Mouse (Mus musculus): ENCODE measurements around the gene Sema3b.
A peak's percentile ranks its signal among the peaks of the same experiment; 100 is the strongest.
"Not testable (repeated sequence)": the region's sequence is repeated elsewhere in the genome, so short reads cannot be mapped to it uniquely, and the experiment has no call there.

Sema3b gene

DNA sequence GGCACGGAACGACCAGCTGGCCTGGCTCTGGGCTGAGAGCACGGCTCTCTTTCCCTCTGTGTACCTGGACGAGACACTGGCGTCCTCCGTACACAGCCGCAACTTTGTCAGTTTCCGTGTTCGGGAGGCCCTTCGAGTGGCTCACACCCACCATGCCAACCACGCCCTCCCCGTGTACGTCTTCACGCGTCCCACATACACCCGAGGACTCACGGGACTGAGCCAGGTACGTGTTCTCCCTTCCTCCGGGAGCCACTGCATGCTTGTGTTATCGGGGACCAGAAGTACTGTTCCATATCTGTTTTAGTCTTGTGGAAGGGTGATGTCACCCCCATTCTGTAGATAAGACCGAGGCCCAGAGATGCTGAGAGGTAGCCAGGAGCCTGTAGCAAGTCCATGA is 38.2 kb downstream of the Sema3b start:
- DNase-seq (ENCODE audit: extremely low read depth, low read depth, low spot score), result no peak

DNA sequence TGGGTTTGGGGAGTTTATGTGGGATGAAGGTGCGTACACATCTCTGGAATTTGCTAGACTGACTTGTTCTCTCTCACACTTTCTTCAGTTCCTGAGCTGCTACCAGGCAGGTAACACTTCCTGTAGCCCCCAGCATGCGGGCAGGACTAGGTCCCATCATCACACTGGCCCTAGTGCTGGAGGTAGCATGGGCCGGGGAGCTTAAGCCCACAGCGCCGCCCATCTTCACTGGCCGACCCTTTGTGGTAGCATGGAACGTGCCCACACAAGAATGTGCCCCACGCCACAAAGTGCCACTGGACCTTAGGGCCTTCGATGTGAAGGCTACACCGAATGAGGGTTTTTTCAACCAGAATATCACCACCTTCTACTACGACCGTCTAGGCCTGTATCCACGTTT is 39.0 kb downstream of the Sema3b start:
- no peak for DNase-seq (ENCODE audit: extremely low read depth, low read depth, low spot score)

DNA sequence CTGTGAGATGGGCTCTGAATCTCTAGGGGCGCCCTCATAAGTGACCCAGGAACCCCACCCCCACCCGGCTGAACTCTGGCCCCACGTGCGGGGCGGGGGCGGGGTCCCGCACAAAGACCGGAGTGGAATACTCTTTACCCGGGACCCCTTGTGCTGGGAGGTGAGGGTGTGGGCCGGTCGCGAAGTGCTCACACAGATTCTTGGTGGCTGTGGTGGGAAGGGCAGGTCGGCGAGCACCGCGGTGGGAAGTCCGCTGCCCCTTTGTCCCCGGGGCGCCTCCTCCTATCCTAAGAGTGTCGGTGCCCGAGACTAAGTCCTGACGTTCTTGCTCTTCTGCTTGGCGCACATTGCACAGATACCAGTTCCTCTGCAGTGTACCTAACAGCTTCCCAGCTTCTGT is 39.8 kb downstream of the Sema3b start:
- no peak for DNase-seq (ENCODE audit: extremely low read depth, low read depth, low spot score)

DNA sequence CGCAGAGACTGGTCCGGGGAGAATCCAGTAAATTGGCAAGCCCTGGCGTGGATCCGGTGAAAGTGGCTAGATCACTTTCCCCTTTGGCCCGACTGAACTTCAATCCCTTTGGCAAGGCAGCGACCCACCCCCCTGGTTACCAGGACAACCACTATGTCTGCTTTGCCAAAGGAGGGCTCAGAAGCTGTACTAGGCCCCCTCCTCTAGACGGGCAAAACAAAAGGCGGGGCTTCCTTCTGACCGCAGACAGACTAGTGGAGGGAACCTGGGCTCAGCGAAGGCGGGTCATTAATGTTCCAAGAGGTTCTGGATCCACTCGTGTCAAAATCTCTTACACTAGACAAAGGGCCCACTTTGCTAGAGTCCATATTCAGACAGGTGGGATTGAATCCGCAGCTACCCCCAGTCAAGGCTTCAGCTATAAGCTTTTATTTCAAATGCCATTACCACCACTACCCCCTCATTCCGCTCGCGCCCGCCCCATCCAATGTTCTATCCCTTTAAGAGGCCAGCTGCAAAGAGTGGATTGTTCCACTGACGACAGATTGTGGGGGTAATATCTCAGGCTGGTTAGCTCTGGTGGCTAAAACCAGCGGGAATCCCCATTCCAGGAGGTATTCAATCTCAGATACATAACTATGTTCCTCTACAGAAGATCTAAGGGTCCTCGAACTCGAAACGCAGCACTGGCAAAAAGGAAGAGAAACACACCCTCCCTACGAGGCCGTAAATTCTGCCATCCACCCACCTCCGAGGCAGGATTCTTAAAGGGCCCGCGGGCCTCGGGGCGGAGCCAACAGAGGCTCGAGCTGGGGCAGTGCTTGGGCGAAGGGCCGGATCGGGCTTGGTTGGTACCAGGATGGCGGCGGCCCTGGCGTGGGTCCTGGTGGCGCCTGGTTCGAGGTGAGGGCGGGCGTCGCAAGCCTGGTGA is 40.4 kb downstream of the Sema3b start:
- DNase-seq (ENCODE audit: extremely low read depth, low read depth, low spot score), result no peak

DNA sequence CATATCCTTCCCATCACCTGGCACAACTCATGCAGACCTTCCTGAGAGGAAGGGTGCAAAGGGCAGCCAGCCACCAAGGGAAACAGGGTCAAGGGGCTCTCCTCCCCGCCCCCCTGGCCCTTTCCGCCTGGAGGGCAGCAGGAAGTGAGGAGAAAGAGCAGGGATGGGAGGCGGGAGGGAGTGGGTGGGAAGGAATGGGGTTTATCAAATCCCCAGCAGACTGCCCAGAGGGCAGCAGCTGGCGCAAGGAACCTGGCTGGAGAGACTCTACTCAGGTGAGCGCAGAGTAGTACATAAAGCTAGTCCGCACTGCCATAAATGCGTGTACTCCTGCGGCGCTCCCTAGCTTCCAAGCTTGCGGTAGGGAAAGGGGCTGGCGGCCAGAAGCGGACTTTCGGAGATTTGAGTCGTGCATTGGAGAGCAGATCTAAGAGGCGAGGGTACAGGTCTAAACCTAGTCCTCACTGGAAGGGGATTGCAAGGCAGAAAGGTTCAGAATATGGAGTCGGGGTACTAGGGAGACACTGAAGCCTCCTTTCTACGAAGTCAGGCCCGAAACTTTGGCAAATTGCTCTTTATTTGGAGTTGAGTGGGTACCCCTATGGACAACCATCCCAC is 41.2 kb downstream of the Sema3b start, which contains the start of gene Hyal2:
Gene Hyal2, plus strand, starts transcription at position 244 of the 618 bp plus-strand sequence.
- DNase-seq (ENCODE audit: extremely low read depth, low read depth, low spot score), result no peak

DNA sequence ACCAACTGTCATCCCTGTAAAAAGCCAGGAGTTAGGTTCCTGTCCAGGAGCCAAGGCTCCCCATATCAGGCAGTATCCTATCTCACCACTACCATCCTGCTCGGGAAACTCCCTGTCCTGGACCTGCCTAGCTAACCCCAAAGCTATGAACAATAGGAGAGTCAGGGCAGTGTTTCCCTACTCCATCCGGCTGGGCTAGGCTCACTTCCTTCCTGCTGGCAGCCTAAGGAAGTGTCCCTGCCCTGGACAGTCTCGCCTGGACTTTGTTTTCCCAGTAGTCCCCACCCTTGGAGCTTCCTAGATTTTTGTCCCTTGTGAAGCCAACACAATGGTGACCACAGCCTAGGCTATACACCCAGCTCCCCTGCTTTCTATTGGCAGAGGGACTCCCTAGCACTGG is 42.2 kb downstream of the Sema3b start:
- DNase-seq (ENCODE audit: extremely low read depth, low read depth, low spot score), result no peak

DNA sequence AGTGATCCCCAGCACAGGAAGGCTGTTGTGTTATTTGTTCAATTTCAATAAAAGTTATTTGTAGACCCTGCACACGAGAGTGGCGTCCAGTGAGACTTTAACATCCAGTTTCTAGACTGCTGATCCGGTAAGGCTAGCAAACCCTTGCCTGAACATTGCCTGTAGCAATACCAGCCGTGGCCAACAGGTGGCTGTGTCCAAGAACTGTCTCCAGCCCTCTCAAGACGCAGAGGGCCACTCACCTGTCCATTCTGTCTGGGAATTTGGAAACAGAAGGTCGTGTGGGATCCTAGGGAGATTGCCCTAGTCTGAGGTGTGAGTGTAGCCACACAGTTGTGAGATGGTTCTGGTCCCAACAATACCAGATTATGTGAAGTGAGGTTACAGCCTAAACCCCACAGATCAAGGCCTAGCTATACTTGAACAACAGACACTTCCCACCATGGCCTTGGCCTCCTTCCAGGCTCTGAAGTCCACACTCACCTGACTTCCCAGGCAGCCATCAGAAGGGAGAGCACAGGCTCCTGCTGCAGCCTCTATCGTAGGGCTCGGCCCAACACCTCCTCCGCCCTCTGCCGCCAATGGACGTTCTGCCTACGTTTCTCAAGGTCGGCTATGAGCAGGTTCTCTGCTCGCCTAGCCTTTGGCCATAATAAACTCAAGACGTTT is 42.9 kb downstream of the Sema3b start:
- no peak for DNase-seq (ENCODE audit: extremely low read depth, low read depth, low spot score)

DNA sequence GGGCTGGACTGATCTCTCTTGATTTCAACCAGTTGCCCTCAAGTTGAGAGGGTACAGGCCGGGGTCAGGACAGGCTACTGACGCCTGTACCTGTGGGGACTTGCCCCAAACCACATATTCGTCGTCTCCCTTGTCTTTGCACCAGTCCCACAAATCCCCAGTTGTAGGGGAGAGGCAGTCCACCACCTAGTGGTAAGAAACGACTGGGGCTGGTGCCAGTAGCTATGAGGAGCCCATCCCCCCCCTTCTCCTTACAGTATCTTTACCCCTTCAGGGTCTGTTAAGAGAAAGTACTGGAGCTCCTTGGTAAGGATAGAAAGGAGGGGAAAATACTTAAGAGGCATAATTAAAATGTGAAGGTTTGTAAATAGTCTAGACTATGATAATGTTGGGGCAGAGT is 43.5 kb downstream of the Sema3b start:
- DNase-seq (ENCODE audit: extremely low read depth, low read depth, low spot score), result not testable (repeated sequence)

DNA sequence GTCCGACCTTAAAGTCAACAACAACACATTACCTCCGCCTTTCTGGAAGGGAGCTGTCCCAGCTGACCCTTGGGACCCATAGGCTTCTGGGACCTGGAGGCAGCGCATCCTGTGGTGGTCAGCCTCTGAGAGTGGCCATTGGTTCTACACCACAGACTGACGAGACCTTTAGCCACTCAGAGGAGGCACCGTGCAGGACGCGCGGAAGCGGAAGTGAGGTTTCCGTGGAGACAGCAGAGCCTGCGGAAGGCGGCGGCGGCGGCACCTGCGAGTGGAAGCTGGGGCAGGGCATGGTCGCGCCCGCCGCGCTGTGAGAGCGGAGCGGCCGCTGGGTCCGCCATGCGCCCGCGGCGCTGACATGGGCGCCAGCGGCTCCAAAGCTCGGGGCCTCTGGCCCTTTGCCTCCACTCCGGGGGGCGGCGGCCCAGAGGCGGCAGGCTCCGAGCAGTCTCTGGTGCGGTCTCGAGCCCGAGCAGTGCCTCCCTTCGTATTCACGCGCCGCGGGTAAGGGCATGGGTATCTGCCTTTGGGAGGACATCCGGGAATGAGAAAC is 45.9 kb downstream of the Sema3b start, which contains the start of gene Tusc2:
Gene Tusc2, plus strand, starts transcription at position 227 of the 553 bp plus-strand sequence.
- peak; percentile 56 for DNase-seq (ENCODE audit: extremely low read depth, low read depth, low spot score)

DNA sequence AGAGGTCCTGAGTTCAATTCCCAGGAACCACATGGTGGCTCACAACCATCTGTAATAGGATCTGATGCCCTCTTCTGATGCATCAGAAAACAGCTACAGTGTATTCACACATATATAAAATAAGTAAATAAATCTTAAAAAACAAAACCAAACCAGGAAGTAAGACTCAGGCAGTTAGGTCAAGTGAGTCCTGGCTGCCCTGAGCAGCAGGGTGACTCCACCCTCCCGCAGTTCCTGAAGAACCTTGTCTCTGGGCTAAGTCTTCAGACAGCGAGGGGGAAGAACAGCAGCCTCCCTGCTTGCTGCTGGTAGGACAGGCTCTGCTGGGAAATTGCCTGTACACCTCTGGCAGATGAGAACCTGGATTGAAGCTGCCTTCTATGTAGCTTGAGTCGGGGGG is 52.7 kb downstream of the Sema3b start:
- DNase-seq (ENCODE audit: extremely low read depth, low read depth, low spot score), result no peak

DNA sequence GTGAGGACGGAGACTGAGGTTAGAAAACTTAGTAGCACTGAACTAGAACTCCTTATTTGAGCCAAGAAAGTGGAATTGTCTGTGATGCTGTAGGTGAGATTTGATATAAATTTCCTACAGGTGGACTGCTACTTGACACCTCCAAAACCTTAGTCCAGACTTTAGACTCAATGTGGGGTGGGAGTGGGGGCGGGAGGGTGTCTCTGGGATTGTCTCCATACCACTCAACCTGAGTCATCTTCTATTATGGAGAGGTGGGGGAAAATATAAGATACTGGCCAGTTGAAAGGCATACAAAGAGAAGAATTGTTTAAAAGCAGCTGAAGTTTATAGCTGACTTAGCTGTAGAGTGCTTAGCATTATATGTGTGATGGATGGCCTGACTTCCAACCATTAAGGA is 53.3 kb downstream of the Sema3b start:
- no peak for DNase-seq (ENCODE audit: extremely low read depth, low read depth, low spot score)

DNA sequence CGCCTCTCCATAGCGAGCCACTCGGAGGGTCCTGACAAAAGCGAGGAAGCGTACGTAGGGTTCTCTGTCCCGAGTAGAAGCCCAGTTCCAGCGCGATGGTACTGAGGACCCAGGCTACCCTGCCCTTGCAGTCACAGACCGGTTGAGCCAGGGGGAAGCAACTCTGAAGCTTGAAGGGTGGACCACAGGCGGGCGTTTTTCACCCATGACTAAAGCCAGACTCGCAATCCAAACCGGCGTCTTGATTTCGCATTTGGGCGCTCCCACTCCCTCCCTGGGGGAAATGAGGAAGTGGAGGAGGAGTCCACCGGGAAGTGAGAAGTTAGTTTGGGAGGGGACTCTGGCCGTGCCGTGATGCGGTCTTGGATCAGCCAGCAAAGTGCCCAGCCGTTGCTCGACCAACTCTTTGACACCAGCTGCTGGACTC is 54.0 kb downstream of the Sema3b start:
- DNase-seq (ENCODE audit: extremely low read depth, low read depth, low spot score), result no peak

DNA sequence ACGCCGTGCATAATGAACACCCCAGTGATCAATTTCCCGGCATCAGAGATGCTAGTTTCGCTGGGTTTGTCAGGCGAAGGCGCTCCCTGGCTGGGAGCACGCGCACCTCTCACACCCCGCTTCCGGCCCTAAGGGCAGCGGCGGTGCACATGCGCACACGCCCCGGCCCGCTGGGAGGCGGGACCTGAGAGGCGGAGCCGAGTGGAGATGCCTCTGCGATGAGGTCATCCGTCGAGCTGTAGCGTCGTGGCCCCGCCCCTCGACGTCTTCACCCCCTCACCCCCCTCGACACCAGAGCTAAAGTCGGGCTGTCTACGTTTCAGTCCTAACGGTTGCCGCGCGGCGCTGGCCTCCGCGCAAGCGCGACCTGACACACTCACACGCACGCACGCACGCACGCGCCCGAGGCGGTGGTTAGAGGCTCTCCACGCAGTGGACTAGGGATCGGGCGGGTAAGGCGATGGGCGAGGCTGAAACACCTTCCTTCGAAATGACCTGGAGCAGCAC is 54.7 kb downstream of the Sema3b start:
- peak; percentile 71 for DNase-seq (ENCODE audit: extremely low read depth, low read depth, low spot score)

DNA sequence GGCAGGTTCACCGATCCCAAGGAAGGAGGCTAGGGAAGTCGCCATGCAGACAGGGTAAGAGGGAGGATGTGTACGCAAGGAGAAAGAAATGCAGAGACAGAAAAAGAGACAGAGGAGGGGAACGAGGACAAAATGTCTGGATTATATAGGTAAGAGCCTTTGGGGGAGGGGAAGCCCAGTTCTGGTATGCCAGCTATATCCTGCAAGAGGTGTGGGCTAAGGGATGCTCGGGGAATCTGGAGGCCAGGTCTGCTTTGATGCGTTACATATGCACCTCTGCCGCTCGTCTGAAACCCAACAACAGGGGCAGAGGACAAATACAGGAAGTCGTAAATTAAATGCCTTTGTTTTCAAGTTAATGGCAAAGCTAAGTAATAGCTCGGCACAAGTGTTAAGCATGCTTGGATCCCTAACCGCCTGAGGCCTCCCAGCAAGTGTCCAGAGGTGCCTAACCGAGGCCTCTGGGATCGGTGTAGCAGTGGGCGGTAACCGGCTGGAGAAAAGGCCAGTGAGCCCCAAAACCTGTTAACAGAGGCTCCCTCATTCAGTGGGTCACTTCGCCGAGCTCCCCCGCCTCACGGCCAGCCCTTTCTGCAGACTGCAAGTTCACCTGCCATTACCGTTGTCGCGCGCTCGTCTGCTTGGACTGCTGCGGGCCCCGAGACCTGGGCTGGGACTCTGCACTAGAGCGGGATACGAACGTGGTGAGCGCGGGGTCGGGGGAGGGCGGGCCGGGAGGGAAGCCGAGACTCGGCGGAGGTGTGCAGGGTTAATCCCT is 55.3 kb downstream of the Sema3b start:
- no peak for DNase-seq (ENCODE audit: extremely low read depth, low read depth, low spot score)

DNA sequence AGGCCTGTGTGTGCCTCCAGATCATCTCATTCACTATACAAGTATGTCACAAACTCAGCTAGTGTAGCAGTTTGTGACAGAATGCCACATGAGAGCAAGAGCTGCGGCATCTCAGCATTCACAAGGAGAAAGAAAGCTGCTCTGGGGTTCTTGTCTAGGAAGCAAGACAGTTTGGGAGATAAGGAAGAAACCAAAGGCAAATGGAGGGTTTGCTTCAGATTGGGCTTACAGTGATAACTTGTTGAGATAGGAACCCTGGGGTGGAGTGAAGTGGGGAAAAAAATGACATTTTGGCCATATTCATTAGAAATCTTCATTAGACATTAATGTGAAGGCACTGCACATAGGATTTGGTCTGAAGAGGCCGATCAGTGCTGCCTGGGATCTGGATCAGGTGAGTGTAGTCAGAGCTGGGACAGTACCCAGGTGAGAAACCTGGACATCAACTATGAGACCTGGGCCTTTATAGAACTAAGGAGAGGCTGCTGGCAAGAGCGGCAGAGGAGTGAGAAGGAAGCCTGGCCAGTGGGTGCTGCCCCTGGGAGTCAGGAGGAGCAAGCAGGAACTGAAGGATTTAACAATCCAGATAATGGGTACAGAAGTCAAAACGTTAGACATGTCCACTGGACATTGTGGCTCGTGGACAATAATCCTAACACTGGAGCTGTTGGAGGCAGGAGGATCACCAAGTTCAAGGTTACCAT is 56.2 kb downstream of the Sema3b start:
- DNase-seq (ENCODE audit: extremely low read depth, low read depth, low spot score), result no peak

DNA sequence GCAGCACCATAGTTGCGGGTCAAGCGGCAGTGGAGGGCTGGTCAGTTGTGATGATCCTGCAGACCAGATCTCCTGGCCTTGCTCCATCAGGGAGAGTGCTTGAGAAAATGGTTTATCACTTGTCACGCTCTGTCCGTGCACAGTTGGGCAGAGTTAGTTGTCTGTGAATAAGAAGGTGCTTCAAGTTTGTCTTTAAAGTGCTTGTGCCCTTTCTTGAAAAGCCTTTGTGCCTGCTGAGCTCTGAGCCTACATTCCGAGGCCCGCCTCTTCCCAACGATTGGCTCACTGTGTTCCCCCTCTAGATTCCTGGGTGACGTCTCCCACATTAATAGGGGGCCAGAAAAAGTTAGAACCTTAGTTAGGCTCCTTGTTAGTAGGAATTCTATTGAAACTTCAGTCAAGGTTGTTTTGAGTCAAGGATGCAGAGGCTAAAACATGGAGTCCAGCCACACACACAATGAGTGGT is 57.1 kb downstream of the Sema3b start:
- DNase-seq (ENCODE audit: extremely low read depth, low read depth, low spot score), result no peak

DNA sequence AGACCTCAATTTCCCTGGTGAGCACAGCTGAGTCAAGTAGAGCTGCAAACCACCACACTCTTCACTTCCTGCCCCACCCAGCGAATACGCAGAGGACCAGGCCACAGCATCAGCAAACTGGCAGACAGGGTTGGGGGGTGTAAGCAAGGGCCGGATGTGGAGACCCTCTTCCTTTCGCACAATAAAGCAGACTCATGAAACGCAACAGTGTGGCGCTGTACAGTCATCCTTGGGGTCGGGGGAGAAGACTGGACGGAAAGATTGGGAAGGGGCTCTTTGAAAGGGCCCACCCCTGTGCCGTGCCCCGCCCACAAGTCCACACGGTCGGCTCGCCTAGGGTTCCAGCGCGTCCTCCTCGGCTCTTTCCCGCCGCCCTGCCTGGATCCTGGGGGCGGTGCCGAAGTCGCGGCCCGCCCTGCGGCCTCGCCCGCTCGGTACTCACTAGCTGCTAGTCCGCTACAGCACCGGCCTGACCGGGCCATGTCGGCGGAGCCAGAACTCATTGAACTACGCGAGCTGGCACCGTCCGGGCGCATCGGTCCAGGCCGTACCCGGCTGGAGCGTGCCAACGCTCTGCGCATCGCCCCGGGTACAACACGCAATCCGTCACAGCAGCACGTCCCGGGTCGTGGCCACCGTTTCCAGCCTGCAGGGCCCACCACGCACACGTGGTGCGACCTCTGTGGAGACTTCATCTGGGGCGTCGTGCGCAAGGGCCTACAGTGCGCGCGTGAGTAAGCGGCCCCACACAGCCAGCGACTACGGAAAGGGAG is 57.7 kb downstream of the Sema3b start, which contains the start of gene Rassf1:
Gene Rassf1, plus strand, starts transcription at position 439 of the 773 bp plus-strand sequence.
- no peak for DNase-seq (ENCODE audit: extremely low read depth, low read depth, low spot score)

DNA sequence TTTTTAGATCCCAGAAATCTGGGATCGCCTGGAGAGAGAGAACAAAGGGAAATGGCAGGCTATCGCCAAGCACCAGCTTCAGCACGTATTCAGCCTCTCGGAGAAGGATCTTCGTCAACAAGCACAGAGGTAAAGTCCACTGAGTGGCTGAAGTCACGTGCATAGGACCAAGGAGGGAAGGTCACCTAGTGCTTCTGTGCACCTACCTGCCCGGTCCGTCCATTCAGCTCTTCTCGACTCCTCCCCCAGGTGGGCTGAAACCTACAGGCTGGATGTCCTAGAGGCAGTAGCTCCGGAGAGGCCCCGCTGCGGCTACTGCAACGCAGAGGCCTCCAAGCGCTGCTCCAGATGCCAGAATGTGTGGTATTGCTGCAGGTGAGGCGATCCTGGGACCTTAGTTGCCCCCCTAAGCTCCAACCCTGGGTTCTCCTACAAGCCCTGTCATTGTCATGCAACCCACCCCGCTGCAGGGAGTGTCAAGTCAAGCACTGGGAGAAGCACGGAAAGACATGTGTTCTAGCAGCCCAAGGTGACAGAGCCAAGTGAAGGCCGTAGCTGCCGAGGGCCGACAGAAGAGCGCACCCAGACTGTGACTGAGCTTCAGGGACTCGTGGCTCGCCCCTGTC is 58.4 kb downstream of the Sema3b start:
- DNase-seq (ENCODE audit: extremely low read depth, low read depth, low spot score), result no peak
